Mouse (Mus musculus): ENCODE data around the gene Rab3ip.

Gene Rab3ip

DNA sequence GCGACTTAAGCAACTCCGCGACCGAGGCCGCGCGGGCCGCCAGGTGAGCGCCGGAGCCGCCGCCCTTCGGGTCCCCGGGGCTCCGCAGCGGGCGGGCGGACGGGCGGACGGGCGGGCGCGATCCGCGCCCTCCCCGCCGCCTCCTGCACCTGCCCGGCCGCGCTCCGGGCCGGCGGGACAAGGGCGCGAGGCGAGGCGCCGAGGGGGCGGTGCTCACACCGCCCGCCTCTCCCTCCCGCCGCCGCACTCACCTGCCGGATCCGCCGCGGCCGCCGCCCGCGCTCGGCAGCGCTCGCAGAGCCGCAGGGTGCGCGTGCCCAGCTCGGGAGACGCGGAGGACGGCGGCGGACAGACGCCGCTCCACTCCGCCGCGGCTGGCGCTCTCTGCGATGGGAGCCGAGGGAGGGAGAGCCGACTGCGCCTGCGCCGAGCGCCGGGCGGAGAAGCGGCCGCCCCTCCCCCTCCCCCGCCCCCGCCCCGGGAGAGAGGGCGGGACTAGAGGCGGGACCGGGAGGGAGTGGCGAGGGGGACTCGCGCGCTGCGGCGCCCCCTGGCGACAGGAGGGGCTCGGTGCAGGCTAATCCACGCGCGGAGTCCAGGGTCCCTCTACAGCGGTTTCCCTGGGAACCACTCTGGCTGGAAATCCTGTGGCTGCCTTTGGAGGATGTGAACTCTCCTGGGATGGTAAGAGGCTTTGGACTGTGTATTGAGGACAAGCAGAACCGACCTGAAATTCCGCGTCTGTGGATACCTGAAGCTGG is at the start of gene Rab3ip:
Rab3ip (minus strand) TSS at position 761 of the 761 bp plus-strand sequence.
- peak; percentile 74 for DNase-seq (ENCODE audit: low spot score)

DNA sequence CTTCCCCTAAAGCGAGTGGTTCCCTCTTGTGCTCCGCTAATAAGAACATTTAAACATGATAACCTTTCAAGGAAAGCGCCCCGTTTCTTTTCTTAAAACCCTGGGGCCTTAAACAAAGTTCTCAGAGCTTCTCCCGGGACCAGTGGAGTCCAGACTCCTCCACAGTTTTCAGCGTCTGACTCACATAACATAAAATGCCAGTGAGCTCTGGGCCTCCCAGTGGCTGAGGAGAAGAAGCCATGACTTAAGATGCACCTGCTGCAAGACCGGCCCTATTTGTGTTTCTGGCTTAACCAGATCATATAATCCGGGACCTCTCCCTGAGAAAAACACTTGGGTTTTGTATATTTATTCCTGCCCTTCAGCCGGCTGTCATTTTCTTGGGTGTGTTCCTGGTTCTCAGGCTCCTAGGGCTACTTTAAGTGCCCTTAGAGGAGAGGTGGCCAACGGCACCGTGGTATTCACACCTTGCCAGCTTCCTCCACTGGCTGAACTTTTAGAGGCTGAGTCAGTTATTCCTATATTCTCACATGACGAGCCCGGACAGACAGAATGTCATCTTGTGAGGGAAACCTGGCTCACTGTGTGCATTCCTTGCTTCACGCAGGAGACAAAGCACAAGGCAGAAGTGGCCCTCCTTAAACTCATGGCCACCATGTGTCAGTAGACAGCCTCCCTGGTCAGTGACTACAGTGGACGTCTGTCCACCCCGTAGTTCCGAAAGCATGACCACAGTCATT is 48.3 kb upstream of the Rab3ip start:
- no peak for DNase-seq (ENCODE audit: low spot score)

DNA sequence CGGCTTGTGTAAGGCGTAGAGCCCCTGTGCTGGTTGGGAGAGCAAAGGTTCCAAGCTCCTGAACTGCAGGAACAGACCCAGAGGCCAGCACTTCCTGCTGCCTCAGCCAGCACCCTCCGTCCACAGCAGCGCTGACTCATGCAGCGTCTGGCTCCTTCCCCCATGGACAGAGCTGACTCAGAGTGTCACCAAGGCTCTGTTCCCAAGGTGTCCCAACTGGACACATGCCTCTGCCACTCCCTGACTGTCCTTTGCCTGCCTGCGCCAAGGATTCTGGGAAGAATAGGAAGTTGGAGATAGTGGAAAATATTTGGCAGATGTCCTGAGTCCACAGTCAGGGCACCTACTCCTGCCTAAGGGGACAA is 45.6 kb upstream of the Rab3ip start:
- peak; percentile 4 for DNase-seq (ENCODE audit: low spot score)

DNA sequence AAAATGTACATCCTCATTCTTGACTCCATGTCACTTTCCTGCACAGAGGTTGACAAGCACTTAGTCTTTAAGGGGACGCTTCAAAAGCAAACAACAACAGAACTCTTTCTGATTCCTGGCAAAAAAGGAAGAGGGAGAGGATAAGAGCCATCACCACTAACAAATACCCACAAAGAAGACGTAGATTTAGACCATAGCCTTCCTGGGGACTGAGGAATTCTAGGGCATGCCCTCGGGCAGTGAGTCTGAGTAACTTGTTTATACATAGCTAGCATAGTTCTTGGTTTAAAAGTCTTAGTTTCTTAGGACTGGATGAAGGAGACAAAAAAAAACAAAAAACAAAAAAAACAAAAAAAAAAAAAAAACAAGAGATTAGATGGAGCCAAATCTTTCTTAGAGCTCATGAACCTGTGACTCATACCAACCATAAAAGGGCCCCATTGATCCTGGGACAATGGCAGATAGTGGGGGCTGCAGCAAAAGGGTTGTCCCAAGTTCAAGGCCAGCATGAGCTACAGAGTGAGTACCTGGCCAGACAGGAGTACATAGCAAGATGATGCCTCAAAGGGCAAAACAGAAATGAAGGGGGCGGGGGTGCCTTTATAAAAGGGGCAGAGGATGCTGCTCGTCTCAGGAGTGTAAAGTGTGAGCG is 45.1 kb upstream of the Rab3ip start:
- DNase-seq (ENCODE audit: low spot score) = no peak

DNA sequence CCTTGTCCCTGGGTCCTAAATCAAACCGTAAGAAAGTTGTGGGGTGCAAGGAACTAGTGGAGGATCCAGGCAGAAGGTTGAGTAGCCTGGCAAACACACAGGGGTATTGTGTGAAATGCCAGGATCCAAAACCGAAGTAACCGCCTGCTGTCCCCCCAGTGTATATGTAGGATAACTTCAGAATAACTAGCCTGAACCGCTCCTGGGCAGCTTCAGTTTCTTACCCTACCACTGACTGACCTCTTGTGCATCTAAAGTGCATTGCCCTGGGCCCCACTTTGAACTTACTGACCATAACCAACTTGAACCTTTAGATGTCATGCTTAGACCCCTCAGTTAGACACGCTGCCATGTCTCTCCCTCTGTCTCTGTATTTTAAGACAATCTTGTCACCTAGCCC is 44.6 kb upstream of the Rab3ip start:
- no peak for DNase-seq (ENCODE audit: low spot score)

DNA sequence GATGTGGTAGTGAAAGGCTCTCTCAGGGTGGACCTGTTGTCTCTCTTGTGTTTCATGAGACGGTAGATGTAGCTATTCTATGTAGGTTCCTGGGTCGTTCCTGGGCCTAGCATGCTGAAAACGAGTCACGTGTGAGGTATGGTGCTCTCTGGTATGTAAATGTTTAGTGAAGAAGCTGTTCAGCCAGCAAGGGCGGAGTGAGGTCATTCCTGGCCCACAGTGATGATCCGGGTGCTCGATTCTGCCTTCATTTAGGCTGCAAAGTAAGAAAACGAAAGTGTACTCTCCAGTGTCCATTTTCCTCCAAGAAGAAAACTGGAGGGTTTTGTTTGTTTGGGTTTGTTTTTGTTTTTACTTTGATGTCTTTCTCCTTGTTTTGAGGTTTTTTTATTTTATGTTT is 43.4 kb upstream of the Rab3ip start:
- DNase-seq (ENCODE audit: low spot score) = no peak

DNA sequence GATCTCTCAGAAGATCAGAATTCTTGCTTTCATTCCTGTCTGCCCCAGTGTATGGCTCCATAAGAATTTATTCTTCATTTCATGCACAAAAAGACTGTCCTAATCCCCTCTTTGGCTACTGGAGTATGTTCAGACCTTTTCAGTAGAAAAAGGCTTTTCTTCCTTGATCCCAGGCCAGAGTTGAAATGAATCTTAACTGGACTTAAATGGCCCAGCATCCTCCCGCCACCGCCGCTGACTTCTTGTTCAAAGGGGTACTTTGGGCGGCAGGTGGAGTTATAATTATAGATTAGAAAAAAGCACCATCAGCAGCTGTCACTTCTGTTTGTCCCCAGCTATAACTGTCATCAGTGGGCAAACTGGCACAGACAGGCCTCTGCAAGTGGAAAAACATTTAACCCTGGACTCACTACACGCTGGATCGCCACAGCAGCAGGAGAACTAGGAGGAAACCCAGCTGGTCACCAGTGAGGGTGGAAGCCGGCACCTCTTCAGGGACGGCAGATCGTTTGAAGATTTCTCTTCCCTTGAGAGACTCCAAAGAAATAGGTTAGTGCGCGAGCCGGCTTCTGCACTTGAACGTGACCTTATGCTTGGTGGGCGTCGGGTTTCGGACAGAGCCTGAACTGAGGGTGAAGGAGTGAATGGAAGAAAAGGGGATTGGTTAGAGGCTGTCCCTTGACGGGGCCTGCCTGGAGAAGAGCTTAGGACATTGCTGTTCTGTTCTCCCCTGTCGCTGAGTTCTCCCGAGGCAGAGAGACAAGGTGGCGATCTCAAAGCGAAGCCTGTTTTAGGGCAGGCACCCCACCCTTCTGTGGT is 35.9 kb upstream of the Rab3ip start, which contains the start of gene Best3:
Best3 (plus strand) TSS at position 51 of the 819 bp plus-strand sequence.
- no peak for DNase-seq (ENCODE audit: low spot score)

DNA sequence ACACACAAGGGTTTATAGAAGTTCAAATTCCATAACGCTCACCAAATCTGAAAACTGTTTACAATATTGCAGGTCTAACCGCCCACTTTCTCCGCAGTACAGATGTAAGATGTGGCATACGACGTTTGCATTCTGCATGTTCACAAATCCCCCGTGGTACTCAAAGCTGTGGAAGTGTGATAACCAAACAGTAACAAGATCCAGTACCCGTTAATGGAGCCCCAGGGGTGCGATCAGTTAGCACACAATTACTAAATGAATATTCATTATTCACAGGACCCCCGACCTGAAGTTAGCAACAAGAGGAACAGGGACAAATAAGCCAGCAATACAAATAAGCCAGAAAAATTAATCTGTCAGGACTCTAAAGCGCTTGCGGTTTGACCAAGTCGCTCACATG is 34.3 kb upstream of the Rab3ip start:
- no peak for DNase-seq (ENCODE audit: low spot score)

DNA sequence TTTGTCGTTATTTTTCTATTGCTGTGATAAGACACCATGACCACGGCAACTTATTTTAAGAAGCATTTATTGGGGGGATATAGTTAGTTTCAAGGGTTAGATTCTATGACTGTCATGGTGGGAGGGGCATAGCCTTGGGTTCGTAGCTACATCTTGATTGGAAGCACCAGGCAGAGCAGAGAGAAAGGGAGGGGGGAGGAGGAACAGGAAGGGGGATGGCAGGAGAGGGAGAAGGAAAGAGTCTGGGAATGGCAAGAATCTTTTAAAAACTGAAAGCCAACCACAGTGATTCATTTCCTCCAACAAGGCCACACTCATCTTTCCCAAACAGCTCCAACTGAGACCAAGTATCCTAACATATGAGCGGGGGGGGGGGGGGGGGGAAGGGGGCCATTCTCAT is 32.0 kb upstream of the Rab3ip start:
- no peak for DNase-seq (ENCODE audit: low spot score)

DNA sequence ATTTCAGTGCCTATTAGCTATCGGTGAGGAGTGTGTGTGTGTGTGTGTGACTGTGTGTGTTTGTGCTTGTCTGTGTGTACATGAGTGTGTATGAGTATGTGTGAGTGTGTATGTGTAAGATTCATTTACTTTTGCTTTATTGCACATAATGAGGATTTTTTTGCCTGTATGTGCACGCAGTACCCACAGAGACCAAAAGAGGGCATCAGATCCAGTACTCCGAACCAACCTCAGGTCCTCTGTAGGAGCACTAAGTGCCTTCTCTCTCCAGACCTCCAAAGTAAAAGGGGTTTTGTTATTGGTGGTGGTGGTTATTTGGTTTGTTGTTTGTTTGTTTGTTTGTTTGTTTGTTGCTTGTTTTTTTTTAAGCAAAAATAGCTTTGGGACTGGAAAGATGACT is 30.3 kb upstream of the Rab3ip start:
- no peak for DNase-seq (ENCODE audit: low spot score)

DNA sequence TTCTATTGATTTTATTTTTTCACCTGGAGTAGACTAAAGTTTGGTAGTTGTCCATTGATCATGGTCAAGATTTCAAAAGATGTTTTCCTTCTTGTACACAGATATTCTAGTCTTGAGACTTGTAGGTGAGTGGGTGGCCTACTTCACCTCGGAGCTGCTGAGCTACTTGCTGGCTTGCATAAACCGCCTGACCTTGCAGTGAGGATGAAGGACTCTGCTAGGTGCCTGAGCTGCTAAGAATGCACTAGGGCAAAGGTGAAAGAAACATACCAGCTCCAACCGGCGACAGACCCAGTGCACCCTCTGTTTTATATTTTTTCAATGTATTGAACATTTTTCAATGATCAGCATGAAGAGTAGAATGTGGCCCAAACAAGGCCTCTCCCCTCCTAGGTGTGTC is 29.7 kb upstream of the Rab3ip start:
- DNase-seq (ENCODE audit: low spot score) = no peak

DNA sequence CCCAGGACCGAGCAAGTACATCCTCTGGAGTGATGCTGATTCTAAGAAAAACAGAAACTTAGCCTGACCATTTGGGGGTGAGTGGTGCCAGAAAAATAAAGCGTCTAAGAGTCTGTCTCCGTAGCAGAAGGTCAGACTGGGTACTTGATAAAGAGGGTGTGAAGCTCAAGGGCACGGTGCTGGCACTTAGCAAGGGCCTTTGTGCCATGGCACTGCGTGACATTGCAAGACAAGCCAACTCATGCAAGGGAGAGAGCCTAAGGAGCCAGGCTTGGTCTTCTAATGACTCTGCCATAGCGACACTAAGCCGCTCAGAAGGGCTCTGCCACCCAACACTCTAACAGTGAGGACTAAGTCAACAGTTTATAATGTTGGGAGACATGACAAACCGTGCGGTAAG is 28.3 kb upstream of the Rab3ip start:
- DNase-seq (ENCODE audit: low spot score) = no peak

DNA sequence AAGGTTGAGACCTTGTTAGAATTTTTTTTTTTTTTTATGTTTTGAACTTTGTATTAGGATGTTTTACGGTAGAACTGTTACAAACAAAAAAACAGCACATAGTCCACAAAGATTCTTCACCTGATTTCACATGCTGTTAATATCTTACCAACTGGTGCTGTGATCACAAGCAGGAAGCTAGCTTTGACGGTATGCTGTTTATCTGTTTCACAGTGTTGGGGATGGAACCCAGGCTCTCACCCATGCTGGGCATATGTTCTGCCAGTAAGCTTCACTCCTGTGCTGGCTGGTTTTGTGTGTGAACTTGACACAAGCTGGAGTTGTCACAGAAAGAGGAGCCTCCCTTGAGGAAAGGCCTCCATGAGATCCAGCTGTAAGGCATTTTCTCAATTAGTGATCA is 27.3 kb upstream of the Rab3ip start:
- no peak for DNase-seq (ENCODE audit: low spot score)

DNA sequence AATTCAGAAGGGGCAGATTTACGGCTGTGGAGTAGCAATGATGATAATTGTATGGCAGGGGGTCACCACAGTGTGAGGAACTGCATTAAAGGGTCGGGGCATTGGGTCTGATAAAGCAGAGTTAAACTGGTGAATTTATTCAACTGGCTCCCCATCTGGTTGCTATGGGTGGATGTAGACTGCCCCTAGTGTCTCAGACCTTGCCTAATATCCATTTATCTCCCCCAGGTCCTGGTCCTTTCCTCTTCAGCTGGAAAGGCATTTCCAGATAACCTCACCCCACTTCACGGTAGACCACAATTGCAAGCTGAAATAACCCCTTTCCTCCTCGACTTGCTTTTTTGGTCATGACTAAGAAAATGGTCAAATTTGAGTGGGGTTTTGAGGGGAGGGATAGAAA is 26.9 kb upstream of the Rab3ip start:
- DNase-seq (ENCODE audit: low spot score) = no peak

DNA sequence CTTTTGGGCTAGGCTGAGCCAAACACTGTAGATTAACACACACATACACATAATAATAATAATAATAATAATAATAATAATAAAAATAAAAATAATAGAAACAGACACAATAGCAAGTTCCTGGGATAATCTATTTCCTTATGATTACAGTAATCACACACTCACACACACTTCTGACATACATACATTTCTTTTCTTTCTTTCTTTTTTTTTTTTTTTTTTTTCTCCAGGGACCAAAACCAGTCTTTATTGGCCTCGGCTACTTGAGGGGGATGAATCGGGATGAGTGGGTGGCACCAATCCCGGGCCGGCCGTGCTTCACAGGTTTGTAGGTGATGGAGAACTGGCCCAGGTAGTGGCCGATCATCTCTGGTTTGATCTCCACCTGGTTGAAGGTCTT is 21.9 kb upstream of the Rab3ip start, which contains the start of gene Gm10271:
Gm10271 (minus strand) TSS at position 101 of the 400 bp plus-strand sequence.
- DNase-seq (ENCODE audit: low spot score) = no peak

DNA sequence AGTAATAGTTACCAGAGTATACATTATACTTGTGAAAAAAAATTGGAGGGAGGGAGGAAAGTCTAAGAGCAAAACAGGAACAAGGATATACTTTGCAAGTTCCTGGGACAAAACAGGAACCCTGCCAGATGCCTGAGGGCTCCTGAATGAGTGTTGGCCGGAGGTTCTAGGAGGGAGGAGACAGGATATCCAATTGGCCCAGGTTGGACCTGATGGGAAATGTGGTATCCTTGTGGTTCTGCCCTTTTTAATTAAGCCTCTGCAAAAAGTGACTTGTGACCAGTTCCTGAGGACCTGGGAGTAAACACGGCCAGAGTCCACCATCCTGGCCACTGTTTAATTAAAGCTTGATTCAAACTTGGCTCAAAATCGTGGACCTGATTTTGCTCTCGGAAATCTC is 18.2 kb upstream of the Rab3ip start:
- DNase-seq (ENCODE audit: low spot score) = no peak

DNA sequence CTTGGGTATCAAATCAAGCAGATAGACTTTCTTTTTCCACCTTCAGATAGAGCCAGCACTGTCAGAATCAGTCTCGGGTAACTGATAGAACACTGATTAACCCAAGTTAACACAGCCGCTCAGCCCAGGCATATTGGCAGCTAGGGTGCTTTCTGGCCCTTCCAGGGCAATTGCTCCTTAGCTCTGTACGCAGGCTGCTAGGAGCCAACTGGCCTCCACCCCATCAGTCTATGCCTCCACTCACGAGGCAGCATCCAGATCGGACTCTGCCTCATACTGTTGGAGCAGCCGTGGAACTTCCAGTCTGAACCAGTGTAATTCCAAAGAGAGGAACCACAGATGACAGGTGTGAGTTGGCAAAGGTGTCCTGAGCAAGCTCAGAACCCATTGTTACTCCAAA is 15.5 kb upstream of the Rab3ip start:
- no peak for DNase-seq (ENCODE audit: low spot score)

DNA sequence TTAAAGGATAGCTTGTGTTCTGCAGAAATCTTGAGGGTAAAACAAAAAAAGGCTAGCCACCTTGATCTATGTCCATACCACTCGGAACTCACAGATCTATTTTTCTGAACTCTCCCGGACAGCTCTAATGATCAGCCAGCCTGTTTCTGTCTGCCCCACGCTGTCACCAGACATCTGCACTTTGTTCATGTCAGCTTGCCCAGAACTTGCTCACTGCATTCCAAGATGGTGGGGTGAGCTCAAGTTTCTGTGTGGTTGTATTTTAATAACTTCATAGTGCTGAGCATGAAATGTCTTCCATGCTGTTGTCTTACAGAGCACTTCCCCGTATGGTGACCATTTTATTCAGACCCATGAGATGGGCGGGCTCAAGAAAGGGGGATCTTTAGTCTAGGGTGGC is 14.7 kb upstream of the Rab3ip start:
- DNase-seq (ENCODE audit: low spot score) = no peak

DNA sequence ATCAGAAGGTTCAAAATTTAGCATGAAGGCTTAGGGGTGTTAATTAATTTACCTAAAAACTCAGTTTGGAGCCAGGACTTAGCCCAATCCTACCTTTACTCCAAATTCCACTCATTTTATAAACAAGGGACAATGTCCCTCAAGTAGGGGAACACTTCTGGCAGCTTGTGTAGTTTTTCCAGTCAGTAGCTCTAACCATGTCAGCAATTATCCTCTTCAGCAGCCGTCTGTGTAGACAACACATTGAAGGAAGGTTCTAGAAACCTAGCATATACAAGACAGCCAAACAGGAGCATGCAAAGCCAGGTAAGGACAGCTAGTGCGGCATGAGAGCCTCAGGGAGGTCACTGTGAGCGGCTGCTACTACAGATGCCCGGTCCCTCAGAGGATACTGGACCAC is 14.0 kb upstream of the Rab3ip start:
- DNase-seq (ENCODE audit: low spot score) = no peak

DNA sequence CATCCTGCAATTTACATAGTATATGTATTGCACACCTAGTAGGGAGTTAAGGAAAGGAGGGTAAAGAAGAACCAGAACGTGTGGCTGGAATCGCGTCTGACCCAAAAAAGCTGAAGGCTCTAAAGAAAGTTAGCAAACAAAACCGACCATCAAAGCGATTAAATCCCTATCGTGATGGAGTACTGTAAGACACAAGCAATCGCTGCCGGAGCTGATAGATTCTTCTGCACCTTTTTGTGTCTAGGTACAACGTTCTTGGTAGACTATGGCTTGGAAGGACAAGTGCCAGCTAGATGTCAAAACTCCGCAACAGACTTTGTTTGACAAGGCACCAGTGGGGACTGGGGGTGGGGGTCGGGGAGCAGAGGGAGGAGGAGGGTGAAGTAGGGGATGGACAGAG is 13.5 kb upstream of the Rab3ip start:
- DNase-seq (ENCODE audit: low spot score) = no peak

DNA sequence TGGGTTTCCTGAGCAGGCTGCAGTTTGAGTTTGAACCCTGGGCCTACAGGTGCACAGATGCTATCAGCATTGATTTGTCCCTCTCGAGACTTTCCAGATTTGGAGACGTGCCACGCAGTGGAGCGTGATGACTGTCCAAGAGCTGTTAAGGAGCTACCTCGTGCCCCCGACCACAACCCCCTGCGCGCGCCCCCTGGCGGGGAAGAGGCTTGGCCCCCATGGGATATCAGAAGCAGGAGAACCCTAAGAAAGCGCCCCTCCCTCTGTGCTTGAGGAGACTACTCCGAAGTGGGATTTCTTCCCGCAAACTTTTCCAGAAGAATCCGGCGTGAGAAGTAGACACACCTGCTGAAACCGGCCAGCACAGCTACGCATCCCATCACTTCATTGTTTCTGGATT is 12.2 kb upstream of the Rab3ip start:
- no peak for DNase-seq (ENCODE audit: low spot score)

DNA sequence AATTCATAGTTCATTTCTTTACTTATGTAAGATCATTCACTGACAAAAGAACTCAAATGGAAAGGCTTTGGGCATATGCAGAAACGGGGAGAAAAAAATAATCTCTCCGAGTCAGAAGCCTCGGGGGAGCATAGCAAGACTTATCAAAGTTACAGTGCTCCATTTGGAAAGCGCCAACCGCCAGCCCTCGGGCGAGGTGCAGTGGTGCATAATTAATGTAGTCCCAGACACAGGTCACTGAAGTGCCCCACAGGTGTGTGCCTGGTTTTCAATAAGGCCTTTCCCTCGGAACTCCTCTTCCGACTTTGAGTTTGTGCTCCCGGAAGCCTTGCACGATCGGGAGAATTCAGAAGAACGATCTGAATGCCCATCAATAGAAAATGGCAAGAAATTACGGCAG is 11.6 kb upstream of the Rab3ip start:
- DNase-seq (ENCODE audit: low spot score) = no peak
